ENCODE assay signal across 9 mouse cellular contexts in genomic region chr10:41071696-41072095, GRCm38 (mm10). TPM values are rescaled to one million over a fixed set of nuclear protein-coding genes. Genes with fewer than 3 reads are reported as not detected.
DNase-seq lines count a peak whose midpoint lies in the region; ATAC-seq lines count a peak whose summit lies in the region.
"Had no signal": no experiment of that assay in that cellular context is flagged by ENCODE, and none has a peak within 500 bp of the region (broad histone marks: within the 10 kb centered on the region; RNA-seq: fewer than 3 reads in every experiment).

No protein-coding gene starts in this region.

- ATAC-seq in hindbrain, embryonic 11.5 days (ENCODE audit: low FRiP score) = no peak
- no peak for ATAC-seq in inflammation-experienced regulatory T-cells, adult 6 months

- peak overlapping the region; percentile 11; the same call in 1 of the 2 replicates for H3K9ac ChIP-seq in hindbrain, embryonic 11.5 days (ENCODE audit: low read depth, low read length)

- H3K4me2 ChIP-seq in hindbrain, embryonic 11.5 days (replicated peaks; ENCODE audit: low read depth, low read length) = peak overlapping the region; percentile 69

- peak overlapping the region; percentile 36 for H3K4me3 ChIP-seq in hindbrain, embryonic 11.5 days (ENCODE audit: low read depth, low read length)

- intact Hi-C loops in gastrocnemius, postnatal 36 days (cut with DNase I) = no loop called here

- DNase-seq in gastrocnemius, postnatal 10 days = peak; percentile 45
- DNase-seq in gastrocnemius, postnatal 36 days = no peak
- peak; percentile 16 for DNase-seq in A20 (ENCODE audit: low read depth, low spot score)
- peak; percentile 87 for DNase-seq in embryo, embryonic 10 days (ENCODE audit: low spot score)
- DNase-seq in hindbrain, embryonic 11.5 days (ENCODE audit: low spot score) = peak; percentile 84
- peak; percentile 20 for DNase-seq in lung, postnatal 14 days
- DNase-seq in testis, postnatal 10 days (ENCODE audit: low spot score) = peak; percentile 76

- no peak overlapping the region for H3K27ac ChIP-seq in hindbrain, embryonic 11.5 days (ENCODE audit: low read depth, low read length)

- H3K4me1 ChIP-seq in hindbrain, embryonic 11.5 days (replicated peaks; ENCODE audit: control insufficient read depth, insufficient read depth, low read length) = peaks cover 3% of the 10 kb centered on the region; the same call in 1 of the 2 replicates

- 4% methylated on average over 11 of the region's 11 CpGs for WGBS in hindbrain, embryonic 11.5 days

- no peaks in the 10 kb centered on the region for H3K9me3 ChIP-seq in hindbrain, embryonic 11.5 days (ENCODE audit: control insufficient read depth, low read length)

- H3K27me3 ChIP-seq in hindbrain, embryonic 11.5 days (ENCODE audit: control insufficient read depth, insufficient read depth, low read length) = peaks cover 23% of the 10 kb centered on the region

- H3K36me3 ChIP-seq in hindbrain, embryonic 11.5 days (ENCODE audit: control insufficient read depth, insufficient read depth, low read length) = no peaks in the 10 kb centered on the region

RNA-seq across cellular contexts. Expression of gene Gpr6, which starts 0.4 kb away (rescaled TPM):
- not detected for total RNA-seq in gastrocnemius, postnatal 10 days (2021)
- total RNA-seq in gastrocnemius, postnatal 36 days (2021) = not detected
- 0.14 TPM in 1 of 2 replicates, not detected in the other for polyA plus RNA-seq in hindbrain, embryonic 11.5 days (2014; fragmentation: Nextera tagmentation; extraction: Ambion mirVana)
- polyA plus RNA-seq in inflammation-experienced regulatory T-cells, adult 6 months (2017; shearing (Covaris generic)) = not detected
- polyA plus RNA-seq: heart, embryonic 16.5 days had no signal

Comparison
In these comparisons a context has a peak if more than half of its experiments do, and no peak if none do; other contexts are left out.
1. DNase-seq: peak in gastrocnemius, postnatal 10 days (single experiment), A20 (single experiment), embryo, embryonic 10 days (single experiment), hindbrain, embryonic 11.5 days (single experiment), lung, postnatal 14 days (single experiment) and testis, postnatal 10 days (single experiment); none in gastrocnemius, postnatal 36 days (0 of 2).